Mouse (Mus musculus) Patski (cell line): Measurements from ENCODE around the gene Ntm. TPM values are rescaled to one million over a fixed set of nuclear protein-coding genes. Genes with fewer than 3 reads are reported as not detected.

ENCODE experiments used
- ATAC-seq: fragments of 100-300 bp; one replicate; pipeline ENCODE4 v1.8.0; 2021
- CTCF ChIA-PET: fragments of 350-600 bp; sonication (Branson Sonifier 250); formaldehyde crosslinking; loops from one replicate; lab custom pipeline; 2022; ENCODE audit warnings: inconsistent platforms; lab: Charles Lee
- POLR2A ChIA-PET: fragments of 350-600 bp; sonication (Branson Sonifier 250); formaldehyde crosslinking; loops from one replicate; lab custom pipeline; 2022; ENCODE audit warnings: antibody characterized with exemption, inconsistent platforms; lab: Charles Lee
- DNase-seq: peaks from one replicate; pipeline ENCODE4 v3.0.0-alpha.2; 2011; ENCODE audit warnings: low read depth, low spot score
- H3K27me3 ChIP-seq: fragments of 371-371 bp; one replicate; pipeline ENCODE4 v1.5.1; 2021
- CTCF ChIP-seq: fragments of 100-300 bp; IDR thresholded peaks from one replicate; pipeline ENCODE4 v1.5.1; 2021
- in situ Hi-C: fragments of 300-500 bp; cut with MboI; formaldehyde crosslinking; loops from 3 replicates; pipeline ENCODE4 v1.11.1; 2018; ENCODE audit warnings: low pct_unique_long_range_greater_than_20kb, mixed read lengths
- polyA plus RNA-seq: library from polyadenylated mRNA; unstranded; gene quantifications from one replicate; pipeline ENCODE4 v1.2.3, GENCODE M21; 2021

Gene Ntm
- polyA plus RNA-seq, 1 experiment from 2014 or later = 13.4 TPM

DNA sequence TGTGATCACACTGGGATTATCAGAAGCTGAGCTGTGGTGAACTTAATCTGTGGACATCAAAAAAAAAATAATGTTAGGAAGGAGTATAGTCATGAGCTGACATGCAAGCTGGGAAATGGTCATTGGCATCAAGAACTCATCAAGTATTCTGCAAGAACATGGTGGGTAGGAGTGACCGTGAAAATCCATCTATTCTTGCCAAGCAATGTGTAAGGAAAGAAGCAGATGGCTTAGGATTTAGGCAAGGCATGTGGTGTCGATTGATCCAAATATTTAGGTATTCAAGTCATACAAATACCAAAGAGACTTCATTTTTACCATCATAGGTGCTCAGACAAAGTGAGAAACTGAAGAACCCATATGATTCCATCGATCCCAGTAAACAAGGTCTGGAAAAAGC, 946.1 kb downstream of the Ntm start:
- ATAC-seq (no peak), DNase-seq (no peak)
- H3K27me3 ChIP-seq = no peaks in the 10 kb centered on the region
- ChIA-PET POLR2A (no interaction called here), CTCF (interaction anchor here (0.8 kb wide), 1 partner anchor 10 kb away, joined by 3 read pairs; no protein-coding TSS in a partner anchor)
- in situ Hi-C loops = no loop called here
- no peak for TF ChIP-seq CTCF

DNA sequence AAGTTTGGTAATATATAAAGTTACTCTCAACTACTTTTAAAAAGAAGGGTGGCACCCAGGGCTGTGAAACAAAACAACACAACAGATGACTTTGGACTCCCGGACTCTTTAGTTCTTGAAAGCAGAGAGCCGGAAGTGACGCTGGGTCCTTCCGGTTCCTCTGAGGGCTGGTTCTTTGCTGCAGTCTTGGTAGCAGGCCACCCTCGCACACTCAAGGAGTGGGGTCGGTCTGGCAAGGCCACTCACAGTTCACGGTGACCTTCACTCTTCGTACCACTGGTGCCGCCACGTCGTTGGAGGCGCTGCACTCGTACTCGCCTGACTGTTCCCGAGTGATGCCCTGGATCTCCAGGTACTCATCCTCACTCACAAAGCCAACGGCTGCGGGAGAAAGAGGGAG, 949.1 kb downstream of the Ntm start:
- DNase-seq (no peak), ATAC-seq (no peak)
- in situ Hi-C loops = no loop called here
- ChIA-PET POLR2A (no interaction called here), CTCF (no interaction called here)
- TF ChIP-seq CTCF = no peak
- H3K27me3 ChIP-seq = no peaks in the 10 kb centered on the region

DNA sequence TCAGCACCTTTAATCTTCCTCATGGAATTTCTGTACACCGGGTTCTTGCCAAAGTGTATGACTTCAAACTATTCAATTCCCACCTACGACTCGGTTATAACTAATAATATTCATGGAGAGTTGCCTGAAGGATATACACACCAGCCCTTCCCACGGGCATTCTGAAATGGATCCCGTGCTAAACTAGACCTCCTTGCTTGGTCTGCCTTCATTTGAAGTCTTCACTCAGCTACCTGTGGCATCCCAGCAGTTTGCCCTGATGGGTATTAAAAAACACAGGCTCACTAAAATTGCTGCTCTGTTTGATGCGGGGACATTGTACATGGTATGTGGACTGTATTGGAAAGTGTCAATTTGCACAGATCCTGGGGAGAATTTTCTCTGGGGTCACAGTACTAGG, 950.4 kb downstream of the Ntm start:
- ChIA-PET POLR2A (no interaction called here), CTCF (no interaction called here)
- in situ Hi-C loops = no loop called here
- H3K27me3 ChIP-seq = no peaks in the 10 kb centered on the region
- no peak for DNase-seq
- TF ChIP-seq CTCF = no peak
- ATAC-seq = no peak

DNA sequence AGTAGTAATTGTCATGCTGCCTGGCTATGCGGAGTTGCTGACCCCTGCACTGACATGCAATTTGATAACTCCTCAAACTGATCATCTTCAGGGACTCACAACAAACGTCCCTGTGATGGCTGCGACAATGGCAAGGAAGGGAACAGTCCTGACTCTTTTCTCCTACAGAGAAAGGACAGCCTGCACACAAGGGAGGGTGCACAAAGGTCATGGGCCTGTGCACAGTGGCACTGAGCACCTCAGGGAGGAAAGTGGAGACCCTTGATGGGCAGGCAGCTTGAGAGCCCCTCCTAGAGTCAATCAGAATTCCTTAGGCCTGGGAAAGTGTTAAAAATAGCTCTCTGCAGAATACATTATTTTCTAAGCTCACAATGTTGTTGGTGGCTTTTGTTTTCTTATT, 951.5 kb downstream of the Ntm start:
- ATAC-seq (no peak), DNase-seq (no peak)
- in situ Hi-C loops = no loop called here
- no peaks in the 10 kb centered on the region for H3K27me3 ChIP-seq
- ChIA-PET CTCF (no interaction called here), POLR2A (no interaction called here)
- TF ChIP-seq CTCF = no peak

DNA sequence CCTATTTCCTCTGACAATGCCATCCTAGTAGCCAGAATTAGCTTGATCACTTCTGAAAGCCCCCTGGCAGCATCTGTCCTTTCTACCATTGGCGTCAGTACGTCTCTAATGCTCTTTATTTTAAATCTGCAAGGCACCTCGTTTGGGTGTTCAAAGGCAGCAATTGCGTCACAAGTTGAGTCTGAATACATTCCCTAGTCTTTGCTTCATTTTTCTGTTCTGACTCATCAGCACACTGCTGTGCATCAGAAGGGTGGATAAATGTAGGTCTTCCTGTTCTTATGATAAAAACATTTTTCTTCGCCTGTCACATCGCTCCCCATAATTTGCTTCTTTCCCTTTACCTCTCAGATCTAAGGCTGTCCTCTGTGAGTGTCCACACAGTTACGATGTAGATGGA, 958.4 kb downstream of the Ntm start:
- no peaks in the 10 kb centered on the region for H3K27me3 ChIP-seq
- ChIA-PET CTCF (no interaction called here), POLR2A (no interaction called here)
- DNase-seq = no peak
- no peak for TF ChIP-seq CTCF
- ATAC-seq = peak; percentile 71
- in situ Hi-C loops = no loop called here

DNA sequence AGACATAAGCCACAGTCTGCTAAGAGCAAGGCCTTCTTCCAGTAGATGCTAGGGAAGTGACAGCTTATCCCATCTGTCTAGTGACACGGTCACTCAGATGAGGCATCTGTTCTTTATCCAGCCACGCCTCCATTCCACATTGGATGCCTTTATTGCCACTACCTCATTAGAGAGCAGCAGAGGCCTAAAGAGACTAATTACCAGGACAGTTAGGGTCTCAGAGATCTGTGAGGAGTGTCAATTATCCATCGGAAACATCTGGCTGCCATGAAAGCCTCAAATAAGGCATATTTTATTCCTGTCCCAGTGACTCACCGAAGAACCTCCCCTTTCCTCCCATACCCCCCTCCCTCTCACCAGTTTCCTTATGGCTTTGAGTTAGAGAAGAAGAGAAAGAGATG, 963.0 kb downstream of the Ntm start:
- no peak for TF ChIP-seq CTCF
- H3K27me3 ChIP-seq = no peaks in the 10 kb centered on the region
- no peak for ATAC-seq
- CTCF ChIA-PET = no interaction called here
- in situ Hi-C loops = no loop called here
- no peak for DNase-seq
- POLR2A ChIA-PET = no interaction called here

DNA sequence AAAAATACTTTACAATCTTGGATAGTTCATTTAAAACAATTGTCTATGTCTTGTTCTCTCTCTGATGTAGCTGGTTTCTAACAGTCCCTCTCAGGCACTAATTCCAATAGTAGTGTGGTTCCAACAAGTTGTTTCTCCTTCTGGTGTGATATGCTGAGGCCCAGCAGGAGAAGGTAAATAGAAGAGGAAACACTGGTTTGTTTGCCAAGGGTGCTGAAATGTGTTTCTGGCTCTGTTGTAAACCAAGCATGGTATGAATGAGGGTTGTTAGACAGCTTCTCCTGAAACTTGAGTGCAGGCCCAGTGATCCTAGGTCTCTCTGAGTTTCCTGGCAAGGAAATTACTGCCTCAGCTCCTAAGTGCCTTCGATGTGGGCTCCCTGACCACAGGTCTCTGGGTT, 985.7 kb downstream of the Ntm start:
- TF ChIP-seq CTCF = no peak
- DNase-seq (no peak), ATAC-seq (no peak)
- POLR2A ChIA-PET = no interaction called here
- in situ Hi-C loops = no loop called here
- peaks cover 25% of the 10 kb centered on the region for H3K27me3 ChIP-seq
- CTCF ChIA-PET = interaction anchor here (0.6 to 1.3 kb wide), 2 partner anchors 18 to 20 kb away, joined by 3 read pairs; no protein-coding TSS in a partner anchor

DNA sequence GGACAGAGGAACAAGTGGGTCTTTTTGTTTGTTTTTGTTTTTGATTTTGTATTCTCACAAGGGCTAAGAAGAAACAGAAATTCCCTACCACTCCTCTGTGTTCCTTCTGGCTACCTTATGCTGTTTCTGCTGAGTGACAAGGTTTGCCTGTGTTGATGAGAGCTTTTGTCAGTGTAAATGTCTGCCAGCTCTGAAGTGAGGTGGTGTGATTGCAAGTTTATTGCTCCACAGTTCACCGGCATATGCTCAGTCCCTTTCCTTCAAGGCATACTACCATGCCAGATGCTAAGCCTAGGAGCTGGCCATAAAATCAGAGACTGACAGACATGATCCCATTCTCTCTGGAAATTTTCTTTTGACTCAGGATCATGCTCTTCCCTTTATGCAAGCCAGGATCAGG, 993.5 kb downstream of the Ntm start:
- no peak for TF ChIP-seq CTCF
- ATAC-seq (no peak), DNase-seq (no peak)
- in situ Hi-C loops = no loop called here
- ChIA-PET CTCF (no interaction called here), POLR2A (no interaction called here)
- H3K27me3 ChIP-seq = peaks cover 46% of the 10 kb centered on the region
